Mouse (Mus musculus): ENCODE results near the gene Il4ra.

- TF ChIP-seq CTCF (IDR thresholded peaks at IDR 0.05; ENCODE audit: borderline replicate concordance, control insufficient read depth, extremely low read depth, insufficient read depth, low read length, poor library complexity) (no peak), POLR2A (IDR thresholded peaks at IDR 0.05; ENCODE audit: control insufficient read depth, extremely low read depth, insufficient read depth, low read length, poor library complexity) (no peak)
These were observed 52.7 kb downstream of the Il4ra start for GRCm38 (mm10) chr7:125604362-125605319.

Data from thymus, adult 2 months (tissue).